9 mouse cellular contexts compared by ENCODE assay signal in the genomic region with DNA sequence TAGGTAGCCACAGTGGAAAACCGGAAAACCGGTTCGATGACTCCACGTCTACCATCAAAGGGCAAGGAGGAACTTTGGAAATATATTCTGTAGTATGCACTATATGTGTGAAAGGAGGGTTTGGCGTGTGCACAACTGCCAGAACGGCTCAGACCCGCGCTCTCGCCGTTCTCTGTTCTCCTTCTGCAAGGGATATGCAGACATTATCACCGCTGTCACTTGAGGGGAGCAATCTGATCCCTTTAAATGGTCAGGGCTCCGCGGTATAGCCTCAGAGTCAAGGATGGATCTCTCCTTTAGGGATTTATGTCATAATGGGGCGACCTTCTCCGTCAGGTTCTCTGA. TPM values are rescaled to one million over a fixed set of nuclear protein-coding genes. Genes with fewer than 3 reads are reported as not detected.
DNase-seq lines count a peak whose midpoint lies in the region; ATAC-seq and TF ChIP-seq lines count a peak whose summit lies in the region.
"Had no signal": no experiment of that assay in that cellular context is flagged by ENCODE, and none has a peak within 500 bp of the region (broad histone marks: within the 10 kb centered on the region; RNA-seq: fewer than 3 reads in every experiment).

No protein-coding gene starts in this region.

- TF ChIP-seq RAD21 in CH12.LX (IDR thresholded peaks at IDR 0.05; ENCODE audit: low read depth, low read length): no peak

- peak overlapping the region; percentile 1; the same call in 1 of the 2 replicates for H3K27ac ChIP-seq in heart, embryonic 11.5 days (ENCODE audit: low read depth, low read length)
- H3K27ac ChIP-seq in CH12.LX (ENCODE audit: insufficient read depth, low read depth): no peak overlapping the region
- H3K27ac ChIP-seq in embryonic facial prominence, embryonic 15.5 days (replicated peaks): no peak overlapping the region
- no peak overlapping the region for H3K27ac ChIP-seq in intestine, postnatal 0 days (ENCODE audit: low read depth, low read length)
- H3K27ac ChIP-seq in midbrain, embryonic 16.5 days (ENCODE audit: low read length): no peak overlapping the region

- no peaks in the 10 kb centered on the region for H3K9me3 ChIP-seq in heart, embryonic 11.5 days (replicated peaks; ENCODE audit: control insufficient read depth, low read length)
- no peaks in the 10 kb centered on the region for H3K9me3 ChIP-seq in CH12.LX (replicated peaks; ENCODE audit: low read length)
- no peaks in the 10 kb centered on the region for H3K9me3 ChIP-seq in embryonic facial prominence, embryonic 15.5 days (replicated peaks)
- no peaks in the 10 kb centered on the region for H3K9me3 ChIP-seq in intestine, postnatal 0 days (ENCODE audit: control insufficient read depth)
- no peaks in the 10 kb centered on the region for H3K9me3 ChIP-seq in midbrain, embryonic 16.5 days (replicated peaks; ENCODE audit: control insufficient read depth, low read length, poor library complexity, severe bottlenecking)

- under 1% methylated on average over 15 of the region's 15 CpGs for WGBS in heart, embryonic 11.5 days (ENCODE audit: insufficient replicate concordance)
- WGBS in embryonic facial prominence, embryonic 15.5 days: under 1% methylated on average over 15 of the region's 15 CpGs
- 0% methylated on average over 15 of the region's 15 CpGs for WGBS in intestine, postnatal 0 days
- WGBS in midbrain, embryonic 16.5 days: 1% methylated on average over 15 of the region's 15 CpGs

- dilution Hi-C loops in CH12.LX (cut with MboI; ENCODE audit: extremely low pct_ligation_motif_present, extremely low pct_unique_long_range_greater_than_20kb, low sequenced_read_pairs): no loop called here

- H3K79me2 ChIP-seq in CH12.LX (replicated peaks; ENCODE audit: control insufficient read depth, extremely low read depth, insufficient read depth, poor library complexity, severe bottlenecking): no peaks in the 10 kb centered on the region

- H3K4me3 ChIP-seq in heart, embryonic 11.5 days (ENCODE audit: low read depth, low read length): peak overlapping the region; percentile 65
- H3K4me3 ChIP-seq in CH12.LX (replicated peaks in 1 of 3; ENCODE audit: low read depth in 2 of 3, low read length in 2 of 3, poor library complexity in 1 of 3): peak overlapping the region; percentile 65 to 67 (median 67)
- H3K4me3 ChIP-seq in embryonic facial prominence, embryonic 15.5 days (replicated peaks): peak overlapping the region; percentile 74
- peak overlapping the region; percentile 70 for H3K4me3 ChIP-seq in intestine, postnatal 0 days (ENCODE audit: low read depth, low read length)
- H3K4me3 ChIP-seq in midbrain, embryonic 16.5 days (ENCODE audit: low read depth, low read length): peak overlapping the region; percentile 71

- in situ Hi-C loops in CH12.LX (cut with MboI; ENCODE audit: low pct_ligation_motif_present, low pct_unique_long_range_greater_than_20kb, low sequenced_read_pairs): loop anchor here (25.0 kb wide), 3 partner anchors 222 to 1047 kb away; no protein-coding TSS in a partner anchor

- H3K36me3 ChIP-seq in heart, embryonic 11.5 days (ENCODE audit: control insufficient read depth, insufficient read depth, low read length): no peaks in the 10 kb centered on the region
- H3K36me3 ChIP-seq in CH12.LX (replicated peaks in 1 of 2; ENCODE audit: control insufficient read depth in 1 of 2, insufficient read depth in 1 of 2, low read length in 1 of 2): no peaks in the 10 kb centered on the region
- H3K36me3 ChIP-seq in embryonic facial prominence, embryonic 15.5 days: no peaks in the 10 kb centered on the region
- H3K36me3 ChIP-seq in intestine, postnatal 0 days (ENCODE audit: control insufficient read depth, insufficient read depth): no peaks in the 10 kb centered on the region
- no peaks in the 10 kb centered on the region for H3K36me3 ChIP-seq in midbrain, embryonic 16.5 days (ENCODE audit: control insufficient read depth, insufficient read depth, low read length)

- H3K4me1 ChIP-seq in heart, embryonic 11.5 days (ENCODE audit: control insufficient read depth, insufficient read depth, low read length): no peaks in the 10 kb centered on the region
- peaks cover 0 to 3% of the 10 kb centered on the region in 2 experiments; a peak in 2 of 4 replicates for H3K4me1 ChIP-seq in CH12.LX (ENCODE audit: control insufficient read depth in 1 of 2, insufficient read depth in 2 of 2)
- peaks cover 6% of the 10 kb centered on the region; the same call in 1 of the 2 replicates for H3K4me1 ChIP-seq in embryonic facial prominence, embryonic 15.5 days
- H3K4me1 ChIP-seq in intestine, postnatal 0 days (replicated peaks; ENCODE audit: control insufficient read depth, insufficient read depth, low read length): no peaks in the 10 kb centered on the region
- peaks cover 8% of the 10 kb centered on the region; the same call in 1 of the 2 replicates for H3K4me1 ChIP-seq in midbrain, embryonic 16.5 days (ENCODE audit: control insufficient read depth, insufficient read depth, low read length)

- no peak for TF ChIP-seq CTCF in CH12.LX (conservative IDR thresholded peaks at IDR 0.05 in 1 of 2, IDR thresholded peaks at IDR 0.05 in 1 of 2; ENCODE audit: low read depth in 2 of 2, low read length in 2 of 2)
- no peak for TF ChIP-seq CTCF in intestine, postnatal 0 days (IDR thresholded peaks at IDR 0.05; ENCODE audit: low read depth)

- H3K27me3 ChIP-seq in heart, embryonic 11.5 days (ENCODE audit: control insufficient read depth, insufficient read depth, low read length): no peaks in the 10 kb centered on the region
- peaks cover 18% of the 10 kb centered on the region for H3K27me3 ChIP-seq in CH12.LX (replicated peaks)
- H3K27me3 ChIP-seq in embryonic facial prominence, embryonic 15.5 days: 0 out of 2 replicates have a peak, but pooled peaks cover 4% of the 10 kb centered on the region
- no peaks in the 10 kb centered on the region for H3K27me3 ChIP-seq in intestine, postnatal 0 days (replicated peaks; ENCODE audit: control insufficient read depth, insufficient read depth, low read length)
- no peaks in the 10 kb centered on the region for H3K27me3 ChIP-seq in midbrain, embryonic 16.5 days (ENCODE audit: control insufficient read depth, insufficient read depth, low read depth, low read length)

- no peak for DNase-seq in heart, postnatal 14 days
- no peak for DNase-seq in CH12.LX (ENCODE audit: extremely low read depth)
- no peak for DNase-seq in spleen, adult 12 weeks (ENCODE audit: low spot score)
- no peak for DNase-seq in urinary bladder, postnatal 36 days (ENCODE audit: low spot score in 2 of 2)

- H3K4me2 ChIP-seq in heart, embryonic 11.5 days: peak overlapping the region; percentile 96
- peak overlapping the region; percentile 100 for H3K4me2 ChIP-seq in CH12.LX (ENCODE audit: insufficient read depth, low read depth, poor library complexity, severe bottlenecking)
- peak overlapping the region; percentile 94 for H3K4me2 ChIP-seq in embryonic facial prominence, embryonic 15.5 days (replicated peaks)
- peak overlapping the region; percentile 91 for H3K4me2 ChIP-seq in intestine, postnatal 0 days (replicated peaks; ENCODE audit: low read depth)
- H3K4me2 ChIP-seq in midbrain, embryonic 16.5 days (ENCODE audit: low read length): peak overlapping the region; percentile 90

- TF ChIP-seq POLR2A in CH12.LX (IDR thresholded peaks at IDR 0.05; ENCODE audit: low read depth, low read length): no peak

- intact Hi-C loops in heart, postnatal 14 days (cut with DNase I): loop anchor here (1.0 to 5.0 kb wide), 4 partner anchors 219 to 862 kb away; partner anchors contain the start of gene Zfp184

- TF ChIP-seq EP300 in CH12.LX (IDR thresholded peaks at IDR 0.05; ENCODE audit: low read length): no peak

- H3K9ac ChIP-seq in heart, embryonic 11.5 days (ENCODE audit: low read depth, low read length): peak overlapping the region; percentile 72
- peak overlapping the region; percentile 68 for H3K9ac ChIP-seq in CH12.LX (ENCODE audit: insufficient read depth, low read depth)
- peak overlapping the region; percentile 24 for H3K9ac ChIP-seq in embryonic facial prominence, embryonic 15.5 days
- peak overlapping the region; percentile 27; the same call in 1 of the 2 replicates for H3K9ac ChIP-seq in intestine, postnatal 0 days (ENCODE audit: low read depth, low read length)
- H3K9ac ChIP-seq in midbrain, embryonic 16.5 days (ENCODE audit: low read depth, low read length): peak overlapping the region; percentile 60

- no peak for ATAC-seq in heart, embryonic 11.5 days (replicated peaks; ENCODE audit: insufficient number of reproducible peaks, low FRiP score, low TSS enrichment)
- no peak for ATAC-seq in embryonic facial prominence, embryonic 15.5 days (ENCODE audit: insufficient number of reproducible peaks, low FRiP score, low TSS enrichment, low read depth)
- ATAC-seq in intestine, postnatal 0 days: no peak
- peak; percentile 36; the same call in 1 of the 2 replicates for ATAC-seq in midbrain, embryonic 16.5 days

RNA-seq across cellular contexts. Expression of gene Olfr1368, which starts 13.8 kb away (rescaled TPM):
- not detected in 2 replicates for polyA plus RNA-seq in heart, embryonic 11.5 days (2014; fragmentation: Nextera tagmentation; extraction: Ambion mirVana)
- total RNA-seq in heart, postnatal 14 days (2021): not detected
- total RNA-seq in CH12.LX (2012; rRNA removed) (not detected in 2 replicates), CH12.LX (2014; rRNA removed) (not detected in 2 replicates)
- not detected in 2 replicates for polyA plus RNA-seq in CH12.LX (2012; ENCODE audit: insufficient read length, low read depth)
- polyA plus RNA-seq in embryonic facial prominence, embryonic 15.5 days (2015; fragmentation: Nextera tagmentation; extraction: Ambion mirVana): not detected in 2 replicates
- not detected in 2 replicates for polyA plus RNA-seq in intestine, postnatal 0 days (2015; fragmentation: Nextera tagmentation; extraction: Ambion mirVana)
- polyA plus RNA-seq in midbrain, embryonic 16.5 days (2015; fragmentation: Nextera tagmentation; extraction: Ambion mirVana): not detected in 2 replicates
- total RNA-seq: adrenal gland, postnatal 36 days had no signal

RNA-seq across cellular contexts. Expression of gene Trim27, which starts 19.8 kb away (rescaled TPM):
- 94.9 and 102 TPM in 2 replicates for polyA plus RNA-seq in heart, embryonic 11.5 days (2014; fragmentation: Nextera tagmentation; extraction: Ambion mirVana)
- 10 to 100 TPM; 22.3 to 22.7 TPM for total RNA-seq in heart, postnatal 14 days (2021)
- 146 and 176 TPM in 2 replicates for total RNA-seq in CH12.LX (2012; rRNA removed)
- 134 and 141 TPM in 2 replicates for total RNA-seq in CH12.LX (2014; rRNA removed)
- 185 and 198 TPM in 2 replicates for polyA plus RNA-seq in CH12.LX (2012; ENCODE audit: insufficient read length, low read depth)
- 122 and 125 TPM in 2 replicates for polyA plus RNA-seq in embryonic facial prominence, embryonic 15.5 days (2015; fragmentation: Nextera tagmentation; extraction: Ambion mirVana)
- 51.1 and 53.2 TPM in 2 replicates for polyA plus RNA-seq in intestine, postnatal 0 days (2015; fragmentation: Nextera tagmentation; extraction: Ambion mirVana)
- 70.6 and 73.6 TPM in 2 replicates for polyA plus RNA-seq in midbrain, embryonic 16.5 days (2015; fragmentation: Nextera tagmentation; extraction: Ambion mirVana)

RNA-seq across cellular contexts. Expression of gene Olfr263, which starts 30.0 kb away (rescaled TPM):
- not detected in 2 replicates for polyA plus RNA-seq in heart, embryonic 11.5 days (2014; fragmentation: Nextera tagmentation; extraction: Ambion mirVana)
- not detected for total RNA-seq in heart, postnatal 14 days (2021)
- total RNA-seq in CH12.LX (2012; rRNA removed) (not detected in 2 replicates), CH12.LX (2014; rRNA removed) (not detected in 2 replicates)
- polyA plus RNA-seq in CH12.LX (2012; ENCODE audit: insufficient read length, low read depth): not detected in 2 replicates
- polyA plus RNA-seq in embryonic facial prominence, embryonic 15.5 days (2015; fragmentation: Nextera tagmentation; extraction: Ambion mirVana): not detected in 2 replicates
- polyA plus RNA-seq in intestine, postnatal 0 days (2015; fragmentation: Nextera tagmentation; extraction: Ambion mirVana): not detected in 2 replicates
- polyA plus RNA-seq in midbrain, embryonic 16.5 days (2015; fragmentation: Nextera tagmentation; extraction: Ambion mirVana): not detected in 2 replicates
- total RNA-seq: adrenal gland, postnatal 36 days had no signal

RNA-seq across cellular contexts. Expression of gene Olfr1369-ps1, which starts 48.2 kb away (rescaled TPM):
- 0.06 TPM in 1 of 2 replicates, not detected in the other for polyA plus RNA-seq in heart, embryonic 11.5 days (2014; fragmentation: Nextera tagmentation; extraction: Ambion mirVana)
- not detected for total RNA-seq in heart, postnatal 14 days (2021)
- not detected in 2 replicates for total RNA-seq in CH12.LX (2012; rRNA removed)
- total RNA-seq in CH12.LX (2014; rRNA removed): not detected in 2 replicates
- 0.13 and 0.18 TPM in 2 replicates for polyA plus RNA-seq in CH12.LX (2012; ENCODE audit: insufficient read length, low read depth)
- polyA plus RNA-seq in embryonic facial prominence, embryonic 15.5 days (2015; fragmentation: Nextera tagmentation; extraction: Ambion mirVana): 0.04 TPM in 1 of 2 replicates, not detected in the other
- polyA plus RNA-seq in intestine, postnatal 0 days (2015; fragmentation: Nextera tagmentation; extraction: Ambion mirVana): not detected in 2 replicates
- polyA plus RNA-seq in midbrain, embryonic 16.5 days (2015; fragmentation: Nextera tagmentation; extraction: Ambion mirVana): 0.05 TPM in 1 of 2 replicates, not detected in the other
- total RNA-seq: adrenal gland, postnatal 36 days had no signal
